Mouse (Mus musculus): ENCODE data around the gene Slc7a9. TPM values are rescaled to one million over a fixed set of nuclear protein-coding genes. Genes with fewer than 3 reads are reported as not detected.

Gene Slc7a9
- polyA plus RNA-seq, 1 experiment = not detected

DNA sequence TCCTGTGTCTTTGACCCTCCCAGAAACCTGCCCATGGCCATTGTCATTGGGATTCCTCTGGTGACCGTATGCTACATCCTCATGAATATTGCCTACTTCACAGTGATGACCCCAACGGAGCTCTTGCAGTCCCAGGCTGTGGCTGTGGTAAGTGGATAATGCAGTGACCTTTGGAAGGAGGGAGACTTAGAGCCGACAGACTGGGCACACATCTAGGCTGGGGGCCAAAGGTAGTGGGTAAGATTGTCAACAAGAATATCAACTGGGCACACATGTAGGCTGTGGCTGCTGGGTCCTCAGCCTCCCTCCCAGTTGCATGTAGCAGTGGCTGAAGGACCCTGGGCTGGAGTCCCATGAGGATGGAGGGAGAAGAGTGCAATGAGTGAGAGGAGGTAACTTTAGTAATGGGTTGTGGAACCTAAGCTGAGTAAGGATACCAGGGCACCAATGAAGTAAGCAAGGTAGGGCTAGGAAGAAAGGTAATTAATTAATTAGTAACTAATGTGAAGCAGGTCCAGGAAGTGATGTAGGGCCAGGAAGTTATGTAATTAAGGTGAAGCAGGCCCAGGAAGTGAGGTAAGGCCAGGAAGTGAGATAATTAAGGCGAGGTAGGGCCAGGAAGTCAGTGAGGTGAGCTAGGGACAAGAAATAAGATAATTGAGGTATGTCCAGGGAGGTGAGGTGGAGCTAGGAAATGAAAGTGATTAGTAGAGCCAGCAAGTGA is 7.7 kb downstream of the Slc7a9 start:
- Histone ChIP-seq H3K36me3 (ENCODE audit: control insufficient read depth, insufficient read depth) (no peaks in the 10 kb centered on the region), H3K4me2 (ENCODE audit: low read depth) (no peak overlapping the region), H3K27me3 (ENCODE audit: control insufficient read depth, insufficient read depth, insufficient read length) (peaks cover 37% of the 10 kb centered on the region), H3K4me3 (no peak overlapping the region), H3ac (ENCODE audit: control insufficient read depth, insufficient read length) (no peak overlapping the region), H3K79me2 (ENCODE audit: control insufficient read depth, insufficient read depth) (no peaks in the 10 kb centered on the region)
- TF ChIP-seq CEBPB (IDR thresholded peaks at IDR 0.05; ENCODE audit: insufficient read depth, poor library complexity, severe bottlenecking) (no peak), TCF12 (IDR thresholded peaks at IDR 0.05; ENCODE audit: insufficient read depth, poor library complexity, severe bottlenecking) (no peak), E2F4 (IDR thresholded peaks at IDR 0.05; ENCODE audit: insufficient read depth) (no peak), POLR2A (IDR thresholded peaks at IDR 0.05; ENCODE audit: insufficient read length, low read depth) (no peak), REST (IDR thresholded peaks at IDR 0.05; ENCODE audit: insufficient read depth, insufficient read length) (no peak), TCF3 (IDR thresholded peaks at IDR 0.05; ENCODE audit: insufficient read length, low read depth) (no peak), POLR2AphosphoS2 (IDR thresholded peaks at IDR 0.05; ENCODE audit: insufficient read length, low read depth) (no peak), MYOG (IDR thresholded peaks at IDR 0.05; ENCODE audit: control insufficient read depth in 1 of 3, insufficient read depth in 1 of 3, insufficient read length in 2 of 3, low read depth in 2 of 3) (no peak), MAX (IDR thresholded peaks at IDR 0.05; ENCODE audit: low read depth) (no peak), SRF (IDR thresholded peaks at IDR 0.05; ENCODE audit: control insufficient read depth, insufficient read length, low read depth) (no peak), MYOD1 (IDR thresholded peaks at IDR 0.05; ENCODE audit: control insufficient read depth in 1 of 3, insufficient read length in 2 of 3, low read depth in 2 of 3) (no peak), USF1 (IDR thresholded peaks at IDR 0.05; ENCODE audit: low read depth) (no peak)

DNA sequence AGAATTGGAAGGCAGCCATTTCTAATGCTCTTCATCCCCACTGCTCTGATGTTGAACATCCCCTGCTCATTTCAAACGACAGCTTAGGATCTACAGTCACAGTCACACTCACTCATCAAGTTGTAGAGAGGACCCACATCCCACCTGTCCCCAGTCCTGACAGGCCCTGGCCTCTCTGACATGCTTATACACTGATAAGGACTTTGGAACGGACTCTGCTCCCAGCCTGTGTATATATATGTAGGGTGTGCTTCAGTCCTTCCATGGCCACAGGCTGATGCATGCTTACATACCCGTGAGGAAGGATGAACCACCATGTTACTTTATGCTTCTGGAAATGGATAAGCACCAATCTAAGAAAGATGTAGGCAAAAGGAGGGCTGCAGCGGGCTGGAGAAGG is 12.4 kb downstream of the Slc7a9 start:
- TF ChIP-seq USF1 (IDR thresholded peaks at IDR 0.05; ENCODE audit: low read depth) (no peak), E2F4 (IDR thresholded peaks at IDR 0.05; ENCODE audit: insufficient read depth) (no peak), POLR2A (IDR thresholded peaks at IDR 0.05; ENCODE audit: insufficient read length, low read depth) (no peak)
- H3K4me2 ChIP-seq (ENCODE audit: low read depth) = no peak overlapping the region
- peaks cover 39% of the 10 kb centered on the region for H3K27me3 ChIP-seq (ENCODE audit: control insufficient read depth, insufficient read depth, insufficient read length)
- no peaks in the 10 kb centered on the region for H3K79me2 ChIP-seq (ENCODE audit: control insufficient read depth, insufficient read depth)
- H3K36me3 ChIP-seq (ENCODE audit: control insufficient read depth, insufficient read depth) = no peaks in the 10 kb centered on the region
- H3ac ChIP-seq (ENCODE audit: control insufficient read depth, insufficient read length) = no peak overlapping the region
- H3K4me3 ChIP-seq = no peak overlapping the region

DNA sequence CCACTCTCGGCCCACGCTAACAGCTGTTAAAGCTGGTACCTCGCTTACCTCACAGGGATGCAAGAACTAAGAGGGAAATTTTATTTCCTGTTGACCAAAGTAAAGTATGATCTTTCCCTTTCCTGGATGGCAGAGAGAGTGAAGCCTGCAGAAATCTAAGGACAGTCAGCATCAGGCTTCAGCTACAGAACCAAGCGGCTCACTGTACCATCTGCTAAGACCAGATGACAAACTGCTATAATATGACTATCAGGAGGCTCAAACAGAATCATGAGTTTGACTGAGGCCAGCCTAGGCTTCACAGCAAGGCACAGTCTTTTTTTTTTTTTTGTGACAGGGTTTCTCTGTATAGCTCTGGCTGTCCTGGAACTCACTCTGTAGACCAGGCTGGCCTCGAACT is 16.4 kb downstream of the Slc7a9 start:
- H3K4me2 ChIP-seq (ENCODE audit: low read depth) = no peak overlapping the region
- peaks cover 14% of the 10 kb centered on the region for H3K27me3 ChIP-seq (ENCODE audit: control insufficient read depth, insufficient read depth, insufficient read length)
- H3K36me3 ChIP-seq (ENCODE audit: control insufficient read depth, insufficient read depth) = no peaks in the 10 kb centered on the region
- no peak overlapping the region for H3ac ChIP-seq (ENCODE audit: control insufficient read depth, insufficient read length)
- H3K4me3 ChIP-seq = no peak overlapping the region
- no peak for TF ChIP-seq TCF3 (IDR thresholded peaks at IDR 0.05; ENCODE audit: insufficient read length, low read depth)
- TF ChIP-seq TCF12 (IDR thresholded peaks at IDR 0.05; ENCODE audit: insufficient read depth, poor library complexity, severe bottlenecking) = no peak
- no peak for TF ChIP-seq REST (IDR thresholded peaks at IDR 0.05; ENCODE audit: insufficient read depth, insufficient read length)
- TF ChIP-seq SRF (IDR thresholded peaks at IDR 0.05; ENCODE audit: control insufficient read depth, insufficient read length, low read depth) = no peak
- TF ChIP-seq MYOD1 (IDR thresholded peaks at IDR 0.05; ENCODE audit: control insufficient read depth in 1 of 3, insufficient read length in 2 of 3, low read depth in 2 of 3) = no peak
- TF ChIP-seq USF1 (IDR thresholded peaks at IDR 0.05; ENCODE audit: low read depth) = no peak
- TF ChIP-seq MAX (IDR thresholded peaks at IDR 0.05; ENCODE audit: low read depth) = no peak
- TF ChIP-seq POLR2AphosphoS2 (IDR thresholded peaks at IDR 0.05; ENCODE audit: insufficient read length, low read depth) = no peak
- no peak for TF ChIP-seq MYOG (IDR thresholded peaks at IDR 0.05; ENCODE audit: control insufficient read depth in 1 of 3, insufficient read depth in 1 of 3, insufficient read length in 2 of 3, low read depth in 2 of 3)
- TF ChIP-seq E2F4 (IDR thresholded peaks at IDR 0.05; ENCODE audit: insufficient read depth) = no peak
- TF ChIP-seq CEBPB (IDR thresholded peaks at IDR 0.05; ENCODE audit: insufficient read depth, poor library complexity, severe bottlenecking) = no peak
- no peak for TF ChIP-seq POLR2A (IDR thresholded peaks at IDR 0.05; ENCODE audit: insufficient read length, low read depth)
- H3K79me2 ChIP-seq (ENCODE audit: control insufficient read depth, insufficient read depth) = no peaks in the 10 kb centered on the region

DNA sequence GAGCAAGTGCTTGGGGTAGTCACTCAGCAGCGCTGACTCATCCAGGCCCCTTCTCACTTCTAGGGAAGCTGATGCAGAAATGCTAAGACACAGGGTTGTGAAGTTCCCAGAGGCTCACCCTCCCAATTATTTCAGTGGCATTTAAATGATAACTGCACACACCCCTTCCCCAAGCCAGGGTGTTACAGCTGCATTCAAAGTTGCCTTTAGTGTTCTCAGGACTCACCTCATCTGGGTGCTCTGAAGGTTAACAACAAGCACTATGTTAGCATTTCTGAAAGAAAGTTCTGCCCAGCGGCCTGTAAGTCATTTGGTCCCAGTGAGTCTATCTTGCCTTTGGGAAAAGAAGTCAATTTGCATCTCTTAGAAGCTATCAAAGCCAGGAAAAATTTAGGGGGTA is 19.3 kb downstream of the Slc7a9 start:
- Histone ChIP-seq H3K4me3 (no peak overlapping the region), H3K27me3 (ENCODE audit: control insufficient read depth, insufficient read depth, insufficient read length) (peaks cover 10% of the 10 kb centered on the region), H3K4me2 (ENCODE audit: low read depth) (no peak overlapping the region), H3K79me2 (ENCODE audit: control insufficient read depth, insufficient read depth) (no peaks in the 10 kb centered on the region), H3K36me3 (ENCODE audit: control insufficient read depth, insufficient read depth) (no peaks in the 10 kb centered on the region), H3ac (ENCODE audit: control insufficient read depth, insufficient read length) (no peak overlapping the region)
- TF ChIP-seq TCF12 (IDR thresholded peaks at IDR 0.05; ENCODE audit: insufficient read depth, poor library complexity, severe bottlenecking) = no peak
- TF ChIP-seq POLR2A (IDR thresholded peaks at IDR 0.05; ENCODE audit: insufficient read length, low read depth) = no peak
- no peak for TF ChIP-seq MAX (IDR thresholded peaks at IDR 0.05; ENCODE audit: low read depth)
- no peak for TF ChIP-seq SRF (IDR thresholded peaks at IDR 0.05; ENCODE audit: control insufficient read depth, insufficient read length, low read depth)
- no peak for TF ChIP-seq E2F4 (IDR thresholded peaks at IDR 0.05; ENCODE audit: insufficient read depth)
- TF ChIP-seq MYOD1 (IDR thresholded peaks at IDR 0.05; ENCODE audit: control insufficient read depth in 1 of 3, insufficient read length in 2 of 3, low read depth in 2 of 3) = no peak
- TF ChIP-seq USF1 (IDR thresholded peaks at IDR 0.05; ENCODE audit: low read depth) = no peak
- no peak for TF ChIP-seq REST (IDR thresholded peaks at IDR 0.05; ENCODE audit: insufficient read depth, insufficient read length)
- TF ChIP-seq CEBPB (IDR thresholded peaks at IDR 0.05; ENCODE audit: insufficient read depth, poor library complexity, severe bottlenecking) = no peak
- no peak for TF ChIP-seq MYOG (IDR thresholded peaks at IDR 0.05; ENCODE audit: control insufficient read depth in 1 of 3, insufficient read depth in 1 of 3, insufficient read length in 2 of 3, low read depth in 2 of 3)
- TF ChIP-seq POLR2AphosphoS2 (IDR thresholded peaks at IDR 0.05; ENCODE audit: insufficient read length, low read depth) = no peak

DNA sequence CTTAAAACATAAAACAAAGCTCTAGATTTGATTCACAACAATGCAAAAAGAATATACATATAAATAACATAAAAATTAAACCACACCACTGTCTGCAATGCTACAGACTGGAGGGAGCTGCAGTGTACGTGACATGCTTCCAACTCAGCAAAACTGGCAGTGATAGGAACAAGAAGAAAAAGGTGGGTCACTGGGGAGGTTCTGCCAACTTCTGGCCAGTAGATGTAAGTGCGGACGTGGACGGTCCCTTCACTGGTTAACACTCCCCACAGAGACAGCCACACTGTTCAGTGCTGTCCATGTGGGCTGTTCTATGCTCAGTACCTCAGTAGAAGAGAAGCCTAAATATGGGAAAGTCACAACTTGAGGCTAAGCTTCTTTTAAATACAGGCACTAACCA is 22.2 kb downstream of the Slc7a9 start:
- H3K27me3 ChIP-seq (ENCODE audit: control insufficient read depth, insufficient read depth, insufficient read length) = peaks cover 7% of the 10 kb centered on the region
- no peak overlapping the region for H3K4me2 ChIP-seq (ENCODE audit: low read depth)
- no peak overlapping the region for H3ac ChIP-seq (ENCODE audit: control insufficient read depth, insufficient read length)
- TF ChIP-seq CEBPB (IDR thresholded peaks at IDR 0.05; ENCODE audit: insufficient read depth, poor library complexity, severe bottlenecking) = no peak
- TF ChIP-seq POLR2AphosphoS2 (IDR thresholded peaks at IDR 0.05; ENCODE audit: insufficient read length, low read depth) = no peak
- no peak for TF ChIP-seq SRF (IDR thresholded peaks at IDR 0.05; ENCODE audit: control insufficient read depth, insufficient read length, low read depth)
- no peak for TF ChIP-seq POLR2A (IDR thresholded peaks at IDR 0.05; ENCODE audit: insufficient read length, low read depth)
- no peak for TF ChIP-seq MYOD1 (IDR thresholded peaks at IDR 0.05; ENCODE audit: control insufficient read depth in 1 of 3, insufficient read length in 2 of 3, low read depth in 2 of 3)
- TF ChIP-seq TCF3 (IDR thresholded peaks at IDR 0.05; ENCODE audit: insufficient read length, low read depth) = no peak
- no peak for TF ChIP-seq MYOG (IDR thresholded peaks at IDR 0.05; ENCODE audit: control insufficient read depth in 1 of 3, insufficient read depth in 1 of 3, insufficient read length in 2 of 3, low read depth in 2 of 3)
- TF ChIP-seq MAX (IDR thresholded peaks at IDR 0.05; ENCODE audit: low read depth) = no peak
- TF ChIP-seq E2F4 (IDR thresholded peaks at IDR 0.05; ENCODE audit: insufficient read depth) = no peak
- no peak for TF ChIP-seq USF1 (IDR thresholded peaks at IDR 0.05; ENCODE audit: low read depth)
- TF ChIP-seq TCF12 (IDR thresholded peaks at IDR 0.05; ENCODE audit: insufficient read depth, poor library complexity, severe bottlenecking) = no peak
- no peak for TF ChIP-seq REST (IDR thresholded peaks at IDR 0.05; ENCODE audit: insufficient read depth, insufficient read length)
- no peaks in the 10 kb centered on the region for H3K36me3 ChIP-seq (ENCODE audit: control insufficient read depth, insufficient read depth)
- no peak overlapping the region for H3K4me3 ChIP-seq
- H3K79me2 ChIP-seq (ENCODE audit: control insufficient read depth, insufficient read depth) = no peaks in the 10 kb centered on the region

Measured in myocyte (in vitro differentiated cells).